Mouse (Mus musculus): ENCODE measurements at regions not wholly inside any gene's neighbourhood (a gene's known extent, or its start where the extent isn't known, plus 50 kb on each side); places are given as distances from the start of the nearest gene placed in this dataset.

- TF ChIP-seq CTCF (conservative IDR thresholded peaks at IDR 0.05; ENCODE audit: insufficient read depth, insufficient read length, low read depth, low read length) (no peak), POLR2A (IDR thresholded peaks at IDR 0.05; ENCODE audit: low read depth, low read length) (no peak)
Measured at GRCm38 (mm10) chr16:29876196-29876595, 188.0 kb upstream of the Hes1 start.

All from kidney, adult 2 months (tissue).